Mouse (Mus musculus): ENCODE measurements around the gene Hspg2.

The Hspg2 gene

GRCm38 (mm10) chr4:137502801-137503200, 34.2 kb downstream of the Hspg2 start:
- no peak for DNase-seq

DNA sequence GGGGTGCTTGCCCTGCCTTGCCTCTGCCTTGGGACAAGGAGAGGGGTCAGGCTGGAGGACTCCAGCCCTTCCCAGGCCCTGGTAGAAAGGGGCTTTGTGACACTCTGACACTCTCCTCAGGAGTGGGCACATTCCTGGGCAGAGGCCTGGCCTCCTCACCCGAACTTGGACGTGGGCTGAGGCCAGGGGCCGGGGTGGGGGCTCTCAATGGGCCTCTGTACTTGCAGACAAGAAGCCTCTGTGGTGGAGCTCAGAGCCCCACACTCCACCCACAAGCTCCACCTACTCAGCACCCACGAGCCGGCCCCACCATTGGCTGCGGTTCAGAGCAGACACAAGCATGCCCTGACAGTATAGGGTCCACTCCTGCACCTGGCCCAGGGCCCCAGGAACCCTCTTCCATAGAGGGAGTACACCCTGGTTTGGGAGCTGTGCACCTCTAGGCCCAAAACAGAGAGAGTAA, 35.0 kb downstream of the Hspg2 start:
- peak in 1 of 2 experiments; percentile 48 for DNase-seq

DNA sequence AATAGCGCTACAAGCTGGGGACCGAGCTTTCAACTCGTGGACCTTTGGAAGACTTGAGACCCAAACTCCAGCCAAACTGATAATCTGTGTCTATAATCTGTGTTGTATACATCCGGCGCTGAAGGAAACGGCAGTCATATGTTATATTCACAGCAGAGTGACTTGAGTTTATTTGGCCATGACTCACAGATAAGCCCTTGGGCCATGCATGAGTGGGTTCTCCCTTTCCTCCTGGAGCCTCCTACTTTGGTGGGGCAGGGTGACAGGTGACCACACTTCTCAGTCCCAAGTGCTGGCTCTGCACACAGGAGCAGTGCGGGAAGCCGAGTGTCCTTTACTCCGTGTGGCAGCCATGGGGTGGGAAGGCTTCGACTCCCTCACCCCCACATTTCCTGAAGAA, 38.1 kb downstream of the Hspg2 start:
- no peak for DNase-seq

GRCm38 (mm10) chr4:137509528-137509927, 41.0 kb downstream of the Hspg2 start:
- no peak for DNase-seq

DNA sequence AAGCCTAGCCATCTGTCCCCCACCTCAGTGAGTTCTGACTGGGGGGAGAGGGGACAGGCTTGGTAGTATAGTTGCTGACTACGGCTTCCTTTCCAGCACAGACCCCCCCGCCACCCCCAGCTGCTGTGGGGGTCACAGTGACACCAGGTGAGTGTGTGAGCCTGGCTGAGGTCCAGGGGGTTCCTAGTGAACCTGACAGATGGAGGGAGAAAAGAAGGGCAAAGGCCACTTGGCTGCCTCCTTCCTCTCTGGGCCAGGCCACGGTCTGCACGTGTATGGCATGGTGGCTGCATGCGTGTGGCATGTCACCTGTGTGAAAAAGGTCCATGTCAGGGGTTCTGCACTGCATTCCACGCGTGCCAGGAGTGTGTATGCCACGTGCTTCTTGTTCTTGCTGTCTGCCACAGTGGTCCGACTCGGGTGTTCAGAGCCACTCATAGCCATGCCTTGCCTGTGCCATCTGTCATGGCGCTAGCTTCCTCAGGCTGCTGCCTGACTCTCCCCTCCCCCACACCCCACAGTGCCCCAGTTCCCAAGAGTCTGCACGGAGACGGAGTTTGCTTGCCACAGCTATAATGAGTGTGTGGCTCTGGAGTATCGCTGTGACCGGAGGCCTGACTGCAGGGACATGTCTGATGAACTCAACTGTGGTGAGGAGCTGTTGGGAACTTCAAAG, 41.6 kb downstream of the Hspg2 start:
- peak; percentile 66 to 67 for DNase-seq

DNA sequence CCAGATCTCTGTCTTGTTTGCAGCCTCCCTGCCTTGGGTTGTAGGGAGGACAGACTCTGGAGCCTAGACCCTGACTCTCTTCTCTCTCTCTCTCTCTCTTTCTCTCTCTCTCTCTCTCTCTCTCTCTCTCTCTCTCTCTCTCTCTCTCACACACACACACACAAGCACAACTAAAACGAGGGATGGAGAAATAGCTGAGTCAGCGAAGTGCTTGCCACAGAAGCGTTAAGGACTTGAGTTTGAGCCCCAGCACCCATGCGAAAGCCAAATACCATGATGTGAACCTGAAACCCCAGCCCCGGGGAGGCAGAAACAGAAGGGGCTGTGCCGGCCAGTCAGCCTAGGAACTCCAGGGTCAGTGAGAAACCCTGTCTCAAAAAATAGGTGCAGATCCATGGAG, 44.3 kb downstream of the Hspg2 start:
- no peak for DNase-seq

DNA sequence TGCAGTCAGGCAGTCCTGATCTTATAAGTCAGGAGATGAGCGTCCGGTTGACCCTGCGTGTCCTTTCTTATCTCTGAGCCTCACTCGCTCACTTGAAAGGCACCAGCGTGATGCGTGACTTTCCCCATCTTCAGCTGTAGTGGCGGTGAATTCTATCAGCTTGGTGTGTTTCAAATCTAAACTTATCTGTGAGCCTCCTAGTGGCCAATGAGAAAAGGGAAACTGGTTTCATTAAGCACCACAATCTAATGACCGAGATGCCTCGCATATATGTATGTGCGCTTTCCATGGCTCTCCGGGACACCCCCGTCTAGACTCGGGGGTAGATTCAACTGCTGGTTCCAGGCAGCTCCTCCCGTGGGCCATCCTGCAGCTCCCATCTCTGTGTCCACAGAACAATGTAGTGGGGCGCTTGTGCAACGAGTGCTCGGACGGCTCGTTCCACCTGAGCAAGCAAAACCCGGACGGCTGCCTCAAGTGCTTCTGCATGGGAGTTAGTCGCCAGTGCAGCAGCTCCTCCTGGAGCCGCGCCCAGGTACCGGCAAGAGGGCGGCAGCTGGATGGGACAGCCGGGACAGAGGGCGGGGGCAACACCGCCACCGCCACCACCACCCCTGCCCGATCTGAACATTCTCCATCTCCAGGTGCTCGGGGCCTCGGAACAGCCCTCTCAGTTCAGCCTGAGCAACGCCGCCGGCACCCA, 49.6 kb downstream of the Hspg2 start:
- DNase-seq: no peak

DNA sequence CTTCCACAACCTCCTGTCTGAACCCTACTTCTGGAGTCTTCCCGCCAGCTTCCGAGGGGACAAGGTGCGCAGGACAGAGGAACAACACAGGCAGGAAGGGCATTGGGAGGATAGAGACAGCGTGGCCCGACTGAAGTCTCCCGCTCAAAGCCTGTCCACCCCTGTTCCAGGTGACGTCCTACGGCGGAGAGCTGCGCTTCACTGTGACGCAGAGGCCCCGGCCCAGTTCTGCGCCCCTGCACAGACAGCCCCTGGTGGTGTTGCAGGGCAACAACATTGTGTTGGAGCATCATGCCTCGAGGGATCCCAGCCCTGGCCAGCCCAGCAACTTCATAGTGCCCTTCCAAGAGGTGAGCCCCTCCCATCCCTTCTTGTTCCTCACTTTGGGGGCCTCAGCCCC, 50.2 kb downstream of the Hspg2 start:
- DNase-seq: no peak

DNA sequence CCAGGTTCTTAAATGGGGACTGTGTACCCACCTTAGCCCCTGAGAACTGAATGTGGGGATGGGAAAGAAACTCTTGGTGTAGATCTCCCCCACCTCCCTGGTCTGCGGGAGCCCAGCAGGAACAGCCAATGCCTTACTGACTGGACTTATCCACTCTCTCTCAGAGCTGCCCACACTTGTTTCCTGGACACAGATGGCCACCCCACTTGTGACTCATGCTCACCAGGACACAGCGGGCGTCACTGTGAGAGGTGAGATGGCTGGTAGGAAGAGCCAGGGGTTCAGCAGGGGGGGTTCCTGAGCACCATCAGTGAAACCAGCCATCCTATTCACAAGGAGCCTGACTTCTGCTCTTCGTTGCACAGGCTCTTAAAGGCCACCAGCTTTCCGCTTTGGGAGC, 51.8 kb downstream of the Hspg2 start:
- no peak for DNase-seq

GRCm38 (mm10) chr4:137521966-137522365, 53.4 kb downstream of the Hspg2 start:
- peak; percentile 61 to 71 for DNase-seq

- DNase-seq: no peak
Observed at GRCm38 (mm10) chr4:137525426-137525825, 56.9 kb downstream of the Hspg2 start.

DNA sequence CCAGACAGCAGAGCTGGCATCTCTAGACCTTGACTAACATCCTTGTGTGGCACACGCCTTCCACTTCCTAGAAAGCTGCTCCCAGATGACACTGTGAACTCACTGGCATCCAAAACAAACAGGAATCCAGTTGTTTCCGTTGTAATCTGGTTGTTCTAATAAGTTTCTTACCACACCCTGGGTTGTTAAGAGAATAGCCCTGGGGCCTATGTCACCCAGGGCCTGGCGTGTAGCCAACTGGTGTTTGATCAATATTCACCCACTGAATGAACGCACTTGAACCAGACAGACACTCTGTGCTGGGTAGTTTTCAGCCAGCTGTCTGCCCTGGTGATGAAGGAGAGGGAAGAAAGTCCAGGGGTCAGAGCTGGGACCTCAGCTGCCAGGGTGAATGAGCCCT, 58.8 kb downstream of the Hspg2 start:
- no peak for DNase-seq

- no peak for DNase-seq
Observed at GRCm38 (mm10) chr4:137527872-137528271, 59.3 kb downstream of the Hspg2 start.

DNA sequence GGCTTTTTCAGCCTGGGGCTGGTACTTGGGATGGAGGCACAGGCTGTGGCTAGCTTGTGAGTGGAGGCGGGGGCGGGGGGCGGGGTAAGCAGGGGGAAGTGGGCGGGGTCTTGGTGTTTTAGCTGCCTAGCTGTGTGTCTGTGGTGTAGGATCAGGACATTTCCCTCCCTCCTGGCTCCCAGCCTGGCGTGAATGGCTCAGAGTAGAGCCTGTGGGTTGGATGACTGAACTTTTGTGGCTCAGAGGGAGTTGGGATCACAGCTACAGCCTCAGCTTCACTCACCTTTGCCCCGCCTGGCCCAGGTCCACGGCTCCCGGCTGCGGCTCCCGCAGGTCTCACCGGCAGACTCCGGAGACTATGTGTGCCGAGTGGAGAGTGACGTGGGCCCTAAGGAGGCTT, 71.8 kb downstream of the Hspg2 start:
- no peak for DNase-seq

- DNase-seq: no peak
Observed at GRCm38 (mm10) chr4:137542968-137543367, 74.4 kb downstream of the Hspg2 start.

DNA sequence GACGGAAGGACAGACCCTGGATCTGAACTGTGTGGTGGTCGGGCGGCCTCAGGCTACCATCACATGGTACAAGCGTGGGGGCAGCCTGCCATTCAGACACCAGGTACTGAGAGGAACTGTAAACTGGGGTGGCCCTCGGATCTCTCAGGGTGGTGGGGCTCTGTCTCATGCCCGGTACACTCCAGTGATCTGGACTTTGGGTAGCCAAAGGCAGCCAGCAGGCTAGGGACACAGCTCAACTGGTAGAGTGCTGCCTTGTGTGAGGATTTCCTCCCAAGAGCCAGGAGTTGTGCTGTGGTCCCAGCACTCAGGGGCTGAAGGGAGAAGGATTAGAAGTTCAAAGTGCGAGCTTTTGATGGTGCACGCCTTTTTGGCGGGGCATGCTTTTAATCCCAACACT, 77.0 kb downstream of the Hspg2 start:
- no peak for DNase-seq

DNA sequence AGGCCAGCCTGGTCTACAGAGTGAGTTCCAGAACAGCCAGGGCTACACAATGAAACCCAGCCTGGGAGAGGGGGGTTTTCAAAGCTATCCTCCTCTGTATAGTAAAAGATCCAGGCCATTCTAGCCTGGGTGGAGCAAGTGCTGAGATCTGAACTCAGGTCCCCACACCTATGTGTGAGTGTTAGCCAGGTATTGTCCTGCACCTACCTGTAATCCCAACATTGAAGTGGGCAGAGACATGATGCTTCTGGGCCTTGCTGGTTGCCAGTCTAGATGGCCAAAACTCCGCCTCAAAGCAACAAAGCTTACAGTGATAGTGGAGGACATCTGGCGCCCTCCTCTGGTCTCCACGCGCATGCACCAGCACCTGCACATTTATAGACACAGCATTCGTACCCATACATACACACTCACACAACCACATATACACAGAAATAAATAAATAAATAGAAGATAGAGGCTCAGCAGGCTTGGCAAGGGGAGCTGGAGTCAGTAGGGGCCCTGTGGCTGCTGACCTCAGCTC, 77.5 kb downstream of the Hspg2 start:
- DNase-seq: peak; percentile 71 to 73

GRCm38 (mm10) chr4:137553466-137553865, 84.9 kb downstream of the Hspg2 start:
- peak; percentile 52 to 62 for DNase-seq

DNA sequence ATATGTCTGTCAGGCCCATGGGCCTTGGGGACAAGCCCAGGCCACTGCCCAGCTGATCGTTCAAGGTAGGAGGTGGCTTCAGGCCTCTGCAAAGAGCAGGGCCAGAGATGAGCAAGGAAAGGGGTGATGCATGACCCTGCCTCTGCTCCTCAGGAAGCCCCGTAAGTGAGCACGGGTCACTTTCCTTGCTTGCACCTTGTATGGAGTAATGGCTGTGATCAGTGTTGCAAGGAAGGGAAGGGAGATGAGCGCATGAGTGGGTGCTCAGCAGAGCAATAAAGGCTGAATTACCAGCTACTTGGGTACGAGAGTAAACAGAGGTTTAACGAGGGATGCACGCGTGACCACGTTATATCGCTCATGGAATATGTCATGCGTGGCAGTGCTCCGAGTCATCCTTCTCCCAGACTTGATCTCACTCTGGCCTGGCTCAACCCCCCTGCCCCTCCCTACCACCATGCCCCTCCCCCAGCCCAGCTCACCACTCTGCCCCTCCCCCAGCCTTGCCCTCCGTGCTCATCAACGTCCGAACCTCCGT, 88.2 kb downstream of the Hspg2 start:
- no peak for DNase-seq

DNA sequence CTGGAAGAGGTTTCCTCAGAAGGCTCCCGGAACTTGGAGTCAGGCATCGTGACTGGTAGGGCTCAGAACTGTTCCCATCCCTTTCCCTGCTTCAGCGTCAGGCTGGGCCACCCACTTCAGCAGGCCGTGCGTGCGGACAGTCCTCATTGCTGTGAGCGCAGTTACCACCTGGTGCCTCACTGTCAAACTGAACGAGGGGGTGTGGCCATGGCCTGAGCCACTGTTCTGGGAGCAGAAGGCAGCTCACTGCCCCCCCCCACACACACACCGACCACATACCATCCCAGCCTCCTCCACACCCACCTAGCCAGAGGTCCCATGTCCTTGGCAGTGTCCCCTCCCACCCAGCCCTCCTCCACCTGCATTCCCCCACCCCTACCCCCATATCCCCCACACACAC, 101.3 kb downstream of the Hspg2 start:
- no peak for DNase-seq

DNA sequence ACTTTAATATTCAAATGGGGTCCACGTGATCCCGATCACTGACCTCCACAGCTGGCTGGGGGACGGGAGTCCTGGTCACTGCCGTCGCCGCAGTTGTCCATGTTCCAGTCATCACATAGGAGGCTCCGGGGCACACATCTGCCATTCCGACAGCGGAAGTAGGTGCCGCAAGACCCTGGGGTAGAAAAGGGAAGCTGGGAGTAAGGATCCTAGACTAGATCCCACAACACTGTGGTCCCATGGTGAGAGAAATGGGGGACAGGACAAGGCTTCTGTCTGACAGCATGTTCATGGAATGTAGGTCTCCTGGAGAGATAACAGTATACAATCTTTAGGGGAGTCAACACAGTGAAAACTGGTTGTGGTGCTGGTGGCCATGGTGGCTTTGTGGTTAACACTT, 105.9 kb downstream of the Hspg2 start, which contains the start of gene Ldlrad2:
Ldlrad2 (minus strand) TSS at position 101 of the 400 bp plus-strand sequence.
- no peak for DNase-seq

GRCm38 (mm10) chr4:137577486-137577885, 108.9 kb downstream of the Hspg2 start:
- DNase-seq: no peak

DNA sequence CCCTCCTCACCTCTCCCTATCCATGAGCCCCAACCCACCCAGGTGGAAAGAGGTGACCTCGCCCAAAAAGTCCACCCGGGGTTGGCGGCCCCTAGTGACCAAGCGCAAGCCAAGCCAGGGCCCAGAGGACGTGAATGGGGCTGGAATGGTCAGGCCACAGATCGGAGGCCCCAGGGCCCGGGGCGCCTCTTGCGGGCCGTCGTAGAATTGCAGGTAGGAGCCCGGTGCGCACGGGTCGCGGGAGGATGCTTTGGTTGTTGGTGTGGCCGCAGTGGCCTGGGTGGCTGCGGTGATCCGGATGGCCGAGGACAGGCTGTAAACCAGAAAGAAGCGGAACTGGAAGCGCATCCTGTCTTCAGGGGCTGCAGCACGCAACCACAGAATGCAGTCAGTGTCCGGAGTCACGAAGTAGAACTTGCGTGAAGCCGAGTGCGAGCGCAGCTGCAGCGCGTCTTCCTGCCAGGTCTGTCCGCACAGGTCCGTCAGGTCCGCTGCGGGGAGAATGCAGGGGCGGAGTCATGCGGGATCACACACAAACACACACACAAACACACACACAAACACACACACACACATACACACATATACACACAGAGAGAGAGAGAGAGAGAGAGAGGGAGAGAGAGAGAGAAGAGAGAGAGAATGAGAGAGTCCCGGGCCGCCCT, 109.7 kb downstream of the Hspg2 start:
- peak; percentile 80 to 81 for DNase-seq
